In the genomic region with DNA sequence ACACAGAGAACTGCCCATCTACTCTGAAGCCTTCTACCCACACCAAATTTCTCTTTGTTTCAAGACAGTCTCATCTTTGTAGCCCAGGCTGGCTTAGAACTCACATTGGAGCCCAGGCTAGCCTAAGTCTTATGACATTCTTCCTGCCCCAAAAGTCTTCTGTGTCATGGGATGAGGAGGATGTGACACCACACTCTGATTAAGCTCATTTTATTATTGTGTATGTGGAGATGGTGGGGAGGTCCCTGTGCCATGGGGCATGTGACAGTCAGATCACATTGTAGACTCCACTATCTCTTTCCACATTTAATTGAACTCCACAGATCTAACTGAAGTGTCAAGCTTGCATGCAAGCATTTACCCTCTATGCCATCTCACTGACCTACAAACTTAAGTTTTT, we compare ENCODE assay signal across 18 mouse cellular contexts. TPM values are rescaled to one million over a fixed set of nuclear protein-coding genes. Genes with fewer than 3 reads are reported as not detected.
A peak's percentile ranks its signal among the peaks of the same experiment; 100 is the strongest.
DNase-seq lines count a peak whose midpoint lies in the region; ATAC-seq and TF ChIP-seq lines count a peak whose summit lies in the region.
"Had no signal": no experiment of that assay in that cellular context is flagged by ENCODE, and none has a peak within 500 bp of the region (broad histone marks: within the 10 kb centered on the region; RNA-seq: fewer than 3 reads in every experiment).

No protein-coding gene starts in this region.

- no peak for TF ChIP-seq CTCF in kidney, postnatal 0 days (IDR thresholded peaks at IDR 0.05; ENCODE audit: low read depth)

- H3K27me3 ChIP-seq in kidney, postnatal 0 days (ENCODE audit: insufficient read depth, low read length), result no peaks in the 10 kb centered on the region
- no peaks in the 10 kb centered on the region for H3K27me3 ChIP-seq in embryonic facial prominence, embryonic 10.5 days (replicated peaks; ENCODE audit: low read depth, poor library complexity, severe bottlenecking)
- H3K27me3 ChIP-seq in forebrain, embryonic 14.5 days (replicated peaks; ENCODE audit: control insufficient read depth, insufficient read depth, low read length), result no peaks in the 10 kb centered on the region
- H3K27me3 ChIP-seq: forebrain, embryonic 13.5 days; hindbrain, embryonic 12.5 days; hindbrain, embryonic 15.5 days had no signal

- H3K4me1 ChIP-seq in kidney, postnatal 0 days (replicated peaks; ENCODE audit: insufficient read depth, low read length), result peaks cover 12% of the 10 kb centered on the region
- H3K4me1 ChIP-seq in embryonic facial prominence, embryonic 10.5 days, result peaks cover 17% of the 10 kb centered on the region
- peaks cover 22% of the 10 kb centered on the region for H3K4me1 ChIP-seq in forebrain, embryonic 14.5 days (ENCODE audit: control insufficient read depth, insufficient read depth, low read length)

- no peak overlapping the region for H3K4me3 ChIP-seq in kidney, postnatal 0 days (replicated peaks; ENCODE audit: low read depth, low read length)
- H3K4me3 ChIP-seq in embryonic facial prominence, embryonic 10.5 days, result no peak overlapping the region
- no peak overlapping the region for H3K4me3 ChIP-seq in forebrain, embryonic 14.5 days (ENCODE audit: low read depth, low read length)
- H3K4me3 ChIP-seq: forebrain, embryonic 10.5 days; forebrain, embryonic 13.5 days; gastrocnemius, adult 2 months; hindbrain, embryonic 12.5 days; hindbrain, embryonic 15.5 days had no signal

- no peak overlapping the region for H3K9ac ChIP-seq in kidney, postnatal 0 days (ENCODE audit: low read depth, low read length)
- no peak overlapping the region for H3K9ac ChIP-seq in forebrain, embryonic 14.5 days (ENCODE audit: low read length)
- H3K9ac ChIP-seq: forebrain, embryonic 13.5 days; forebrain, postnatal 0 days; hindbrain, embryonic 15.5 days had no signal

- ATAC-seq in kidney, postnatal 0 days (replicated peaks; ENCODE audit: low FRiP score, low read depth), result no peak
- ATAC-seq in forebrain, embryonic 14.5 days, result no peak
- ATAC-seq: activated CD4-positive, CD25-positive, alpha-beta regulatory T cell, adult 4 months; forebrain, embryonic 13.5 days; forebrain, postnatal 0 days had no signal

- peak overlapping the region; percentile 42; the same call in 1 of the 2 replicates for H3K27ac ChIP-seq in kidney, postnatal 0 days
- no peak overlapping the region for H3K27ac ChIP-seq in embryonic facial prominence, embryonic 10.5 days (replicated peaks)
- H3K27ac ChIP-seq in forebrain, embryonic 14.5 days (ENCODE audit: low read depth, low read length), result no peak overlapping the region
- H3K27ac ChIP-seq: forebrain, embryonic 10.5 days; forebrain, embryonic 13.5 days; gastrocnemius, adult 2 months; hindbrain, embryonic 15.5 days had no signal

- no peak overlapping the region for H3K4me2 ChIP-seq in kidney, postnatal 0 days (ENCODE audit: low read length)
- no peak overlapping the region for H3K4me2 ChIP-seq in forebrain, embryonic 14.5 days (ENCODE audit: low read length)
- H3K4me2 ChIP-seq: forebrain, embryonic 13.5 days; heart, embryonic 11.5 days; hindbrain, embryonic 12.5 days; hindbrain, embryonic 15.5 days had no signal

- H3K36me3 ChIP-seq in kidney, postnatal 0 days (ENCODE audit: insufficient read depth, low read length), result no peaks in the 10 kb centered on the region
- H3K36me3 ChIP-seq in embryonic facial prominence, embryonic 10.5 days (replicated peaks), result peaks cover 26% of the 10 kb centered on the region
- no peaks in the 10 kb centered on the region for H3K36me3 ChIP-seq in forebrain, embryonic 14.5 days (ENCODE audit: control insufficient read depth, insufficient read depth, low read length)
- H3K36me3 ChIP-seq: hindbrain, embryonic 15.5 days had no signal

- DNase-seq in kidney, postnatal 0 days (ENCODE audit: low spot score), result no peak
- DNase-seq in kidney, postnatal 14 days, result no peak
- peak; percentile 19 for DNase-seq in A20 (ENCODE audit: low read depth, low spot score)
- peak; percentile 40 to 48 for DNase-seq in B cell, adult 2 months
- no peak for DNase-seq in embryonic facial prominence, embryonic 10.5 days (ENCODE audit: low spot score)
- DNase-seq in forebrain, embryonic 14.5 days (ENCODE audit: low spot score), result no peak
- DNase-seq: cerebellum, adult 11-12 months; cerebellum, adult 8-10 months; cerebellum, postnatal 36 days; embryo, embryonic 11 days; forebrain, postnatal 0 days had no signal

- H3K9me3 ChIP-seq in kidney, postnatal 0 days (replicated peaks; ENCODE audit: low read length), result no peaks in the 10 kb centered on the region
- no peaks in the 10 kb centered on the region for H3K9me3 ChIP-seq in embryonic facial prominence, embryonic 10.5 days
- H3K9me3 ChIP-seq in forebrain, embryonic 14.5 days (replicated peaks; ENCODE audit: control insufficient read depth, low read length), result no peaks in the 10 kb centered on the region
- H3K9me3 ChIP-seq: forebrain, embryonic 13.5 days; hindbrain, embryonic 12.5 days; hindbrain, embryonic 15.5 days had no signal

RNA-seq across cellular contexts. Expression of a gene that starts 55.9 kb away (rescaled TPM):
- polyA plus RNA-seq in kidney, postnatal 0 days (2015; fragmentation: Nextera tagmentation; extraction: Ambion mirVana), result 48.6 and 63.5 TPM in 2 replicates
- 1.5 and 2.9 TPM in 2 replicates for polyA plus RNA-seq in embryonic facial prominence, embryonic 10.5 days (2016; fragmentation: Nextera tagmentation; extraction: Ambion mirVana)
- 4.2 and 4.7 TPM in 2 replicates for polyA plus RNA-seq in forebrain, embryonic 14.5 days (2014; fragmentation: Nextera tagmentation; extraction: Ambion mirVana)

Comparison
In these comparisons a context has a peak if more than half of its experiments do, and no peak if none do; other contexts are left out.
1. DNase-seq: peak in A20 (single experiment) and B cell, adult 2 months (2 of 2); none in kidney, postnatal 0 days (single experiment), kidney, postnatal 14 days (single experiment), embryonic facial prominence, embryonic 10.5 days (single experiment) and forebrain, embryonic 14.5 days (single experiment).